Mouse (Mus musculus) kidney, postnatal 36 days (tissue): ENCODE results near the gene Srcin1.

Source experiments
- DNase-seq, 2 experiments: peaks; one replicate each; pipeline ENCODE4 v3.0.0; 2021 to 2022; ENCODE audit warnings: mixed read lengths in 2 of 2

Srcin1 gene

GRCm38 (mm10) chr11:97500720-97501448, 75.1 kb downstream of the Srcin1 start:
- no peak for DNase-seq

- DNase-seq: no peak
Measured at GRCm38 (mm10) chr11:97499865-97500719, 75.9 kb downstream of the Srcin1 start, which contains the start of gene 4933428G20Rik. Gene 4933428G20Rik, minus strand, starts transcription at chr11:97500340.

GRCm38 (mm10) chr11:97497543-97497942, 78.4 kb downstream of the Srcin1 start:
- DNase-seq: peak; percentile 86 to 87

GRCm38 (mm10) chr11:97492836-97493235, 83.2 kb downstream of the Srcin1 start:
- DNase-seq: peak; percentile 30 to 34

GRCm38 (mm10) chr11:97491640-97492039, 84.3 kb downstream of the Srcin1 start:
- DNase-seq: no peak

- peak; percentile 69 to 89 for DNase-seq
Measured at GRCm38 (mm10) chr11:97489589-97490324, 86.2 kb downstream of the Srcin1 start.

- DNase-seq: no peak
Measured at GRCm38 (mm10) chr11:97487656-97488055, 88.3 kb downstream of the Srcin1 start.

GRCm38 (mm10) chr11:97485661-97486060, 90.3 kb downstream of the Srcin1 start:
- no peak for DNase-seq

- no peak for DNase-seq
Measured at GRCm38 (mm10) chr11:97479824-97480223, 96.2 kb downstream of the Srcin1 start.

- DNase-seq: no peak
Measured at GRCm38 (mm10) chr11:97479085-97479484, 96.9 kb downstream of the Srcin1 start.

GRCm38 (mm10) chr11:97478345-97478744, 97.6 kb downstream of the Srcin1 start:
- DNase-seq: no peak

GRCm38 (mm10) chr11:97477431-97477830, 98.6 kb downstream of the Srcin1 start:
- peak; percentile 30 to 33 for DNase-seq

- DNase-seq: peak; percentile 58 to 79
Measured at GRCm38 (mm10) chr11:97476334-97477095, 99.5 kb downstream of the Srcin1 start.

GRCm38 (mm10) chr11:97471276-97471675, 104.7 kb downstream of the Srcin1 start:
- DNase-seq: no peak

- DNase-seq: no peak
Measured at GRCm38 (mm10) chr11:97469828-97470227, 106.2 kb downstream of the Srcin1 start.

- DNase-seq: peak; percentile 84 to 96
Measured at GRCm38 (mm10) chr11:97468639-97469287, 107.2 kb downstream of the Srcin1 start.

GRCm38 (mm10) chr11:97466444-97467160, 109.4 kb downstream of the Srcin1 start:
- DNase-seq: no peak

GRCm38 (mm10) chr11:97465957-97466356, 110.0 kb downstream of the Srcin1 start:
- no peak for DNase-seq

- DNase-seq: no peak
Measured at GRCm38 (mm10) chr11:97463991-97464390, 112.0 kb downstream of the Srcin1 start.

- no peak for DNase-seq
Measured at GRCm38 (mm10) chr11:97463166-97463565, 112.8 kb downstream of the Srcin1 start.

GRCm38 (mm10) chr11:97462538-97462937, 113.4 kb downstream of the Srcin1 start:
- no peak for DNase-seq
